Mouse (Mus musculus): ENCODE data around the gene Pgm1. TPM values are rescaled to one million over a fixed set of nuclear protein-coding genes. Genes with fewer than 3 reads are reported as not detected.

The Pgm1 gene
- polyA plus RNA-seq, 1 experiment from 2014 or later, result 57.6 TPM

DNA sequence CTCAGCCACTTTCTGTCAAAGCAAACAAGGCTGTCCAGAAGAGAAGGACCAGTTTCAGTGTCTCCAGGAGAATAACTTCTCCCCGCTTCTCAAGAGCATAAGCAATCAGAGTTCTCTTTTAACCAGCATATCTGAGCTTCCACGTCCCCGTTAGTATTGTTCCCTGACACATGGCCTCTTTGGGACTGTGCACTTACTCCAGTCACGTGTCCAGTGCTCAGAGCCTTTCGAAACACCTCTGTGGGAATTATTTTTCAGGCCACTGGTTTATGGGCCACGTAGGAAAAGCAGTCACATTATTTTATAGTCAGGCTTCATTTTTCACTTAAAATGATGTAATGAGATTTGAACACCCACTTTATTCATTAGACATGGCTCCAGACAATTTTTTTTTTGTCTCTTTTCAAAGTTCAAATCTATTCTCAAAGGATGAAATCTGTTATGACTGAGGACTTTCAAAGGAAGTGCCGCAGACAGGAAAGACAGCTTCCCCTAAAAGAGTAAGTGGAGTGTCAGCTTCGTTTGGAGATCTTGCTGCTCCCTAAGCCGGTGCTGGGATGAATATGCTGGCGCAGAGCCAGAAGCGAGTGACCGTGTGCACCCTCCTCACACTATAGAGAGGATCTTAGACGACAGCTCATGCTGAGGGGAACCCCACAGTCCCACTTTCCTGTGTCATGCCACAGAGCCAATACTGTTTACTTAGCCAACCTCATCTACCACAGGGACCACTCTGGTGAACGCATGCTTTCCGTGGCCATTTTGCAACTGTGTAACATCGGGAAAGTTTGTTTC is 10.7 kb downstream of the Pgm1 start:
- no peak overlapping the region for H3K4me3 ChIP-seq
- 0 out of 2 replicates have a peak, but pooled peaks cover 5% of the 10 kb centered on the region for H3K4me1 ChIP-seq
- no peak for ATAC-seq (ENCODE audit: insufficient number of reproducible peaks, low FRiP score, low TSS enrichment, low read depth)
- H3K4me2 ChIP-seq, result no peak overlapping the region
- H3K9ac ChIP-seq, result no peak overlapping the region
- no peak overlapping the region for H3K27ac ChIP-seq
- 50% methylated on average over 16 of the region's 16 CpGs for WGBS
- H3K9me3 ChIP-seq, result no peaks in the 10 kb centered on the region
- H3K36me3 ChIP-seq, result peaks cover 6% of the 10 kb centered on the region; the same call in 1 of the 2 replicates
- H3K27me3 ChIP-seq, result no peaks in the 10 kb centered on the region

DNA sequence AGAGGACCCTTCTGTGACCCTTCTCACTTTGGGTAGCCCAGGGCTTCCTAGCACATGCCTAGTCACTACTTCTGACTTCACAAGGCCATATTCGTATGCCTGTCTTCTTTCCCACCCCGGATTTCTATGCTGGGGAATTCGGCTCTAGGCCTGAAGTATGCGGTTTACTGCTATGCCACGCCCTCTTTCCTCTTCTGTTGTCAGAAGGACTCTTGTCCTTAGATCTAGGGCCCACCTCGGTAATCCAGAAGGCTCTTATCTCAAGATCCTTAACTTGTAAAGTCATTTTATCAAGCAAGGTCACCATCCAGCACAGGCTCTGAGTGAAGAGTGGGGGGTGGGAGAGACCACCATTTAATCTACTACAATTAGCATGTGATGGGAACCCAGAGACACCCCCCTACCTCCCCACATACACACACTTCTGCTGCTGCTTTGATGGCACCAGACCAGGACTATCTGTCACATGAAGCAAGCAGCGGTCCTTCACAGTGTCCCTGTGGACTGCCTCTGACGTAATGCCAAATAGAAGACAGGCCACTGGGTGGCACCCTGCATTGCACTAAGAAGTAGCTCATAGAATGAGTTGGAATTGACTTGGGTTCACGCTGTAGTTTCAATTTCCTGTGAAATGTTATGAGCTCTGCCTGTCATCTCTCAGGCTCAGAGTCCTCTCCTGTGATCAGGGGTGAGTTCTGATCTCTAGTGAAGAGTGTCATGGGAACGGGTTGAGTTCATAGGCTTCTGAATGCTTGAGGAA is 12.6 kb downstream of the Pgm1 start:
- Histone ChIP-seq H3K27me3 (no peaks in the 10 kb centered on the region), H3K27ac (no peak overlapping the region), H3K9me3 (no peaks in the 10 kb centered on the region), H3K4me3 (no peak overlapping the region), H3K9ac (no peak overlapping the region), H3K36me3 (peaks cover 6% of the 10 kb centered on the region; the same call in 1 of the 2 replicates), H3K4me1 (0 out of 2 replicates have a peak, but pooled peaks cover 5% of the 10 kb centered on the region), H3K4me2 (no peak overlapping the region)
- no peak for ATAC-seq (ENCODE audit: insufficient number of reproducible peaks, low FRiP score, low TSS enrichment, low read depth)
- WGBS, result 62% methylated on average over 10 of the region's 10 CpGs

DNA sequence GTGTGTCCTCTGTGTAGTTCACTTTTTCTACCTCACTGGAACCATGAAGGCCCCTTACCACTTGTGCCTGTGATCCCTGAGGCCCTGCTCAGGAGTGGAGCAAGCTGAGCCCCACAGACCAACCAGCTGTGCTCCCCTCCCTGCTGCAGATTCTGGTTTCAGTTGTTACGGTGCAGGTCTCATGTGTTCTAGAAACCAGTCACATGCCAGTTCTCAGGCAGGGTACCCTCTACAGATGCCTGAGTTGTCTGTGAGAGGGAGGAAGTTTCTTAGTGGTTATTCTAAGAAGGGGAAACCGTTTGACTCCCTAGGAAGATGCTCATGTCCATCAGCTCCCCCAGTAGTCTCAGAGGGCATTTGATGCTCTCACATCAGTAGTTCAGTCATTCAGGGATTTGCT is 15.4 kb downstream of the Pgm1 start:
- H3K36me3 ChIP-seq, result no peaks in the 10 kb centered on the region
- no peak overlapping the region for H3K4me3 ChIP-seq
- no peak overlapping the region for H3K4me2 ChIP-seq
- H3K9me3 ChIP-seq, result no peaks in the 10 kb centered on the region
- no peaks in the 10 kb centered on the region for H3K27me3 ChIP-seq
- WGBS, result 70% methylated on average over 2 of the region's 2 CpGs
- H3K4me1 ChIP-seq, result 0 out of 2 replicates have a peak, but pooled peaks cover 2% of the 10 kb centered on the region
- H3K27ac ChIP-seq, result no peak overlapping the region
- H3K9ac ChIP-seq, result no peak overlapping the region
- ATAC-seq (ENCODE audit: insufficient number of reproducible peaks, low FRiP score, low TSS enrichment, low read depth), result no peak

DNA sequence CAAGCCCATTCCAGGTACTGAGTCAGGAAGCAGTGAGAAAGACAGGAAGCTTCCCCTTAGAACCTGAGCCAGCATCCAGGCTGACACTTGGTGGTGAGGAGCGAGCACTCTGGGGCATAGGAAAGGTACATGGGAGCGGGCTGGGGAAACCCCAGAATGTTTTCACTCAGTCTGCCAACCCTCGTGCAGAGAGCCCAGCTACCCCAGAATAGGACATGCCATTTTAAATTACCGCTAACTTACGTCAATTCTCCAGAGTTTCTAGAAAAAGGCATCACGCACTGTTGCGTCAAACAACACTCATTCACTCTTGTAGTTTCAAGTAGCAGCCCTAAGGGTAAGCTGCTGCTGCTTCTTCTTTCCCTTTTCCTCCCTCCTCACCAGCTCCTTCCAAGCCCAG is 15.8 kb downstream of the Pgm1 start:
- no peaks in the 10 kb centered on the region for H3K9me3 ChIP-seq
- 0 out of 2 replicates have a peak, but pooled peaks cover 2% of the 10 kb centered on the region for H3K4me1 ChIP-seq
- no peaks in the 10 kb centered on the region for H3K36me3 ChIP-seq
- ATAC-seq (ENCODE audit: insufficient number of reproducible peaks, low FRiP score, low TSS enrichment, low read depth), result no peak
- H3K27ac ChIP-seq, result no peak overlapping the region
- 89% methylated on average over 7 of the region's 7 CpGs for WGBS
- H3K4me3 ChIP-seq, result no peak overlapping the region
- H3K9ac ChIP-seq, result no peak overlapping the region
- H3K4me2 ChIP-seq, result no peak overlapping the region
- no peaks in the 10 kb centered on the region for H3K27me3 ChIP-seq

DNA sequence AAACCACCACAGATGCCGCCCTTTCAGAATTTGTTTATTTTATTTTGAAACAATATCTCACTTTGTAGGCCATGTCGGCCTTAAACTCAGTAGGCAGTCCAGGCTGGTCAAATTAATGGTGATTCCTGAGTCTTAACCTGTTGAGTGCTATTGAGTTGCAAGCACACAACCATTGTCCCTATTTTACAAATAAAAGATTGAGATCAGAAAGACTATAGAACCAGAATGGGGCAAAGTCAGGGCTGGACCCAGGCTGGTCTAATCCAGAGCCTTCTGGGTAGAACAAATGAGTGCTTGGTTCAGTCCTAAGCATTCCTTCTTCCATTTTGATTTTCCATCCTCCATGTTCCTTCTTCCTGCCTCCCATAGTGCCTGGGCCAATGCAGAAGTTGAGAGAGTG is 17.3 kb downstream of the Pgm1 start:
- 86% methylated on average over 2 of the region's 2 CpGs for WGBS
- H3K4me2 ChIP-seq, result no peak overlapping the region
- no peak for ATAC-seq (ENCODE audit: insufficient number of reproducible peaks, low FRiP score, low TSS enrichment, low read depth)
- no peak overlapping the region for H3K4me3 ChIP-seq
- no peaks in the 10 kb centered on the region for H3K27me3 ChIP-seq
- no peaks in the 10 kb centered on the region for H3K36me3 ChIP-seq
- no peak overlapping the region for H3K9ac ChIP-seq
- H3K27ac ChIP-seq, result no peak overlapping the region
- H3K9me3 ChIP-seq, result no peaks in the 10 kb centered on the region
- H3K4me1 ChIP-seq, result 0 out of 2 replicates have a peak, but pooled peaks cover 2% of the 10 kb centered on the region

DNA sequence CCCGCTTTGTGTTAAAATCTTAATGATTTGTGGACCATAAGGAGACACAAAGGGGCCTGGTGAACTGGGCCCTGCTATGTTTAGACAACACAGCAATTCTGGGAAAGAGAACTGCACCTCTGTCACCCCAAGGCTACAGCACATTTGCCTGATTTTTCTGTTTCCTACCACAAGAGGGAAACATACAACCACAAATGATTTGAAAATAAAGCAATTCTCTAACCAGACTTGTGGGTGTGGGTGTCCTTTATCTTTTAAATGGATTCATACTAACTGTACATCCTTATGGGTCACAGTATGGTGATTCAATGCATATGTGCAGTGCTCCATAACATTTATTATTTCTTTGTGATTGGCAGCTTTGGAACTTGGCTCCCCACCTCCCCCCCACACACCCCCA is 18.0 kb downstream of the Pgm1 start:
- no peaks in the 10 kb centered on the region for H3K4me1 ChIP-seq
- no peak for ATAC-seq (ENCODE audit: insufficient number of reproducible peaks, low FRiP score, low TSS enrichment, low read depth)
- no peak overlapping the region for H3K4me3 ChIP-seq
- H3K4me2 ChIP-seq, result no peak overlapping the region
- H3K36me3 ChIP-seq, result no peaks in the 10 kb centered on the region
- H3K9ac ChIP-seq, result no peak overlapping the region
- no peak overlapping the region for H3K27ac ChIP-seq
- H3K9me3 ChIP-seq, result no peaks in the 10 kb centered on the region
- H3K27me3 ChIP-seq, result no peaks in the 10 kb centered on the region
- 70% methylated on average over 1 of the region's 1 CpGs for whole genome bisulfite sequencing

DNA sequence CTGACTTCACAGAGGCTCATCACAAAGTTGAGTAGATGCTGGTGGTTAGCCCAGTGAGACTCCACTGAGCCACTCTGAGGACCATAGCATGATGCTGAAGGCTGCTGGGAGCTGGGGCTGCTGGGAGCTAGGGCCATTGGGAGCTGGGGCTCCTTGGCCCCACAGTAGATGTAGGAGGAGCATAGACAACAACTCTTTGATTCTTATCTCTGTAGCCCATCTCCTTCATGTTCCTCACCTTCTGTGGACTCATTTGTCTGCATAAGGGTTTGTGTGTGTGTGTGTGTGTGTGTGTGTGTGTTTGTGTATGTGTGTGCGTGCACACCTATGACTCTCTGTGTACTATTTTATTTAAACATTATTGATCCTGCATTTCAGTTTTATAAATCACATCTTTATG is 18.7 kb downstream of the Pgm1 start:
- 90% methylated on average over 1 of the region's 1 CpGs for WGBS
- no peaks in the 10 kb centered on the region for H3K27me3 ChIP-seq
- H3K4me3 ChIP-seq, result no peak overlapping the region
- H3K27ac ChIP-seq, result no peak overlapping the region
- ATAC-seq (ENCODE audit: insufficient number of reproducible peaks, low FRiP score, low TSS enrichment, low read depth), result no peak
- no peaks in the 10 kb centered on the region for H3K36me3 ChIP-seq
- H3K9ac ChIP-seq, result no peak overlapping the region
- no peaks in the 10 kb centered on the region for H3K9me3 ChIP-seq
- 0 out of 2 replicates have a peak, but pooled peaks cover 1% of the 10 kb centered on the region for H3K4me1 ChIP-seq
- no peak overlapping the region for H3K4me2 ChIP-seq

DNA sequence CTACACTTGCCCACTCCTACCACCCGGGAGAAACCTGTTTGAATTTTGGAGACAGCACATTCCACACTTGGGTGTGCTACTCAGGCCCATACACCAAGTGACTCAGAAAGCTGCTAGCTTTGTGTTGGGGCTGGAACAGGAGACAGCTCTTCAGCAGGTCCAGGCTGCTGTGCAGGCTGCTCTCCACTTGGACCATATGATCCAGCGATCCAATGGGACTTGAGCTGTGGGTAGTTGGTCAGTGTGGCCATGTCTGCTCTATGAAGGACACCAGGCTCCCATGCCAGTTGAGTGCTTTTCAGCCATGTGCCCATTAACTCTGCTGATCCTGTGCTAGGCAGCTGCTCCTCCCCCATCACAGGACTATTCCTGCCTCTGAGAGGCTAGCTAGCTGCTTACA is 24.7 kb downstream of the Pgm1 start:
- 83% methylated on average over 2 of the region's 2 CpGs for WGBS
- no peak for ATAC-seq (ENCODE audit: insufficient number of reproducible peaks, low FRiP score, low TSS enrichment, low read depth)

DNA sequence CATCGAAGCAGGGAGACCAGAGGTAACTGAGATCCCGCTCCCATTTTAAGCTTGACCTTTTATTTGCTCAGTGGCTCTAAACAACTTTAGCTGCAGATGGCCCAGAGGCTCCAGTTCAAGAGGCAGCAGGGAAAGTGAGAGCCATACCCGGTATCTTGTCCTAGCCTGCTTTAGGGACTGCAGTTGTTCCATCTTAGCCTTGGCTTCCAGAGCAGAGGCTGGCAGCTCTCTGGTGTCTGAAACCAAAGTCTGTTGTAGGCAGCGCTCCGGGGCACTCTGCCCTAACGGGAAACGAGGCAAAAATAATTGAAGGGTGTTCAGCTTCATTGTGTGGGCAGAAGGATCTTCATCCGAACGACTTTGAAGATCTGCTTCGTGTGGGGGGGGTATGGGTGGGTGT is 26.2 kb downstream of the Pgm1 start:
- 86% methylated on average over 10 of the region's 10 CpGs for WGBS
- H3K27me3 ChIP-seq, result no peaks in the 10 kb centered on the region
- no peaks in the 10 kb centered on the region for H3K36me3 ChIP-seq
- ATAC-seq (ENCODE audit: insufficient number of reproducible peaks, low FRiP score, low TSS enrichment, low read depth), result no peak
- no peaks in the 10 kb centered on the region for H3K9me3 ChIP-seq
- no peak overlapping the region for H3K4me2 ChIP-seq
- H3K4me1 ChIP-seq, result peaks cover 12% of the 10 kb centered on the region; the same call in 1 of the 2 replicates
- H3K27ac ChIP-seq, result no peak overlapping the region
- no peak overlapping the region for H3K4me3 ChIP-seq
- no peak overlapping the region for H3K9ac ChIP-seq

More for the DNA sequence above, 24.7 kb downstream of the Pgm1 start:
- no peak overlapping the region for H3K4me3 ChIP-seq
- H3K36me3 ChIP-seq, result no peaks in the 10 kb centered on the region
- H3K4me2 ChIP-seq, result no peak overlapping the region
- no peaks in the 10 kb centered on the region for H3K27me3 ChIP-seq
- no peak overlapping the region for H3K27ac ChIP-seq
- H3K9ac ChIP-seq, result no peak overlapping the region
- peaks cover 12% of the 10 kb centered on the region; the same call in 1 of the 2 replicates for H3K4me1 ChIP-seq
- H3K9me3 ChIP-seq, result no peaks in the 10 kb centered on the region

DNA sequence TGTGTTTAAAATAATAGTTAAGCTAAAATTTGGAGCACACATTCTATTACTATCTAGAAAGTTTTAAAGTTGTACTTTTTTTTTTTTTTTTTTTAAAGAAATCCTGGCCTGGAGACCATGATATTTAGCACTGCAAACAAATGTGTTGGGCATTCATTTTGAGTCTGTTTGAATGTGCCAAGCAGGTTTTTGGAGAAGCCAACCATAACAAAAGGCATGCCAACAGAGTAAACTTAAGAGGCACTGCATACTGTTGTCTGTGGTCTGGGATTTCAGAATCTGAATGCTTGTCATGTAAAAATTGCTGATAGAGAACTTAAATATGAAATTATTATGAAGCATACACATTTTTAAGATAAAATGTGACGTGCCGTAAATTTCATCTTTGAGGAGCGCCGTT is 28.0 kb downstream of the Pgm1 start:
- no peak overlapping the region for H3K9ac ChIP-seq
- 92% methylated on average over 4 of the region's 4 CpGs for WGBS
- no peak overlapping the region for H3K4me3 ChIP-seq
- no peaks in the 10 kb centered on the region for H3K27me3 ChIP-seq
- no peak overlapping the region for H3K4me2 ChIP-seq
- no peaks in the 10 kb centered on the region for H3K9me3 ChIP-seq
- no peaks in the 10 kb centered on the region for H3K36me3 ChIP-seq
- H3K27ac ChIP-seq, result no peak overlapping the region
- H3K4me1 ChIP-seq, result peaks cover 12% of the 10 kb centered on the region; the same call in 1 of the 2 replicates
- ATAC-seq (ENCODE audit: insufficient number of reproducible peaks, low FRiP score, low TSS enrichment, low read depth), result no peak

DNA sequence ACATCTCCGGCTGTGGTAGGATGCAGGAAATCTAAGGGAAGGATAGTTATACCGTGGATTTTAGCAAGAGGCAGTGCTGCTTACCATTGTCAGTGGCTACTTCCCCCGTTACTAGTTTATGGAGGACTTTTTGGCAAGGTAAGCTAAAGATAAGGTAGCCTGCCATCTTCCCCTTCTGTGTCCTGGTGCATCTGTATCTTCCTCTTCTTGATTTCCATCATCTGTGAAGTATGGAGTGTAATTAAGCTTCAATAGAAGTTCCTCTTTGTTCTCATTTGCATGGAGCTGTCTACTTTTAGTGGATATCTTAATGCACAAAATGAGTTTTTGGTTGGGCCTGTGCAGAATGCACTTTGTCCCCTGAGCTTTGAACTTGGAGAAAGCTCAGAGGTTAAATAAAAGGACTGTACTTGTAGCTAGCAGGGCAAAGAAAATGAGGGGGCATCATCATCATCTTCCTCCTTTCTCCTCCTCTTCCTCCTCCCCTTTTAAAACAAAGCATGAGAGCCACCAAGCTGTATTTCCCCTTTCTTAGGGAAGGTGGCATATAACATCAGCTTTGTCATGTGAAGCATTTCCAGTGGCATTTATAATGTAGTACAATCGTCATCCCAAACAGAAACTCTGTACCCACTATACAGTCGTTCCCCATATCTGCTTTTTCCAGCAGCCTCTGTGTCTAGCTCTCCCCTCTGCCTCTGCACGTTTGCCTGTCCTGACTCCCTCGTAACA is 29.0 kb downstream of the Pgm1 start:
- 78% methylated on average over 7 of the region's 7 CpGs for WGBS
- Histone ChIP-seq H3K9ac (no peak overlapping the region), H3K27ac (no peak overlapping the region), H3K36me3 (no peaks in the 10 kb centered on the region), H3K9me3 (no peaks in the 10 kb centered on the region), H3K4me2 (no peak overlapping the region), H3K4me3 (no peak overlapping the region), H3K27me3 (no peaks in the 10 kb centered on the region), H3K4me1 (peaks cover 9% of the 10 kb centered on the region; the same call in 1 of the 2 replicates)
- no peak for ATAC-seq (ENCODE audit: insufficient number of reproducible peaks, low FRiP score, low TSS enrichment, low read depth)

Data from limb, embryonic 15.5 days (tissue).